Mouse (Mus musculus) kidney, adult 11 months (tissue): Measurements from ENCODE around the gene Pbld1.

Source experiments
- DNase-seq: peaks from one replicate; pipeline ENCODE4 v3.0.0; 2022

Gene Pbld1

DNA sequence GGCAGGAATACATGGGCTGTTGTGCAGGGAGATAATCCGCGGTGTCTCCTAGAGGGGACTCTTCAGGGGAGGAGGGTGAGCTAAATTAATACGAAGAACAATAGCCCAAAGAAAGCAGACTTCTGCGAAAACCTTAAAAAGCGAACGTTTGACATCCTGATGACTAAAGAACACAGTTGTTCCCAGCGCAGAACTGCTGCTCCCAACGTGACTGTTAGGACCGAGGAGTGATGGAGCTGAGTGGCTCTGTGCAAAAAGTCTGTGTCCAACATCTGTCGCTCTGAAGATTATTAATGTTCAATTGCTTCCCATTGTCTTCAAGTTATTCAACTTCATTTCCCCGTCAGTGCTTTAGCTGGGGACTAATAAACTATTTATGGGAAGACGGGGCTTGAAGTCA, 38.2 kb downstream of the Pbld1 start:
- DNase-seq: no peak

DNA sequence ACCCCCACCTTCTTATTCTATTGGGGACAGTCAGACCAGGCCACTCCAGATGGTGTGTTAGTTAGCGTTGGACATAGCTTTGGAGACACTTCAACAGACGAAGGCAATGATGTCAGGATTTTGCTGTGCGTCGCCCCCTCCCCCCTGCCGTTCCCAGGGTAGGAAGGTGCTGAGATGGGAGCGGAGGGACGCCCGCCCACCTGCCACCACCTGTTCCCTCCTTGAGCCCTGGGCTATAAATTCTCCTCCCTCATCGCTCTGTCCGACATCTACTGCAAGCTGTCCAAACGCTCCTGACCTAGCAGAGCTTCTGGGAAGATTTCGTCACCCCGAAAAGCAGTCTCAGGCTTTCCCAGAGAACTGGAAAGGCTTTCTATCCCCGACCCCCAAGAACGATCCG, 39.6 kb downstream of the Pbld1 start, which contains the start of gene Atoh7:
Atoh7 (plus strand) TSS at position 131 of the 400 bp plus-strand sequence.
- no peak for DNase-seq

DNA sequence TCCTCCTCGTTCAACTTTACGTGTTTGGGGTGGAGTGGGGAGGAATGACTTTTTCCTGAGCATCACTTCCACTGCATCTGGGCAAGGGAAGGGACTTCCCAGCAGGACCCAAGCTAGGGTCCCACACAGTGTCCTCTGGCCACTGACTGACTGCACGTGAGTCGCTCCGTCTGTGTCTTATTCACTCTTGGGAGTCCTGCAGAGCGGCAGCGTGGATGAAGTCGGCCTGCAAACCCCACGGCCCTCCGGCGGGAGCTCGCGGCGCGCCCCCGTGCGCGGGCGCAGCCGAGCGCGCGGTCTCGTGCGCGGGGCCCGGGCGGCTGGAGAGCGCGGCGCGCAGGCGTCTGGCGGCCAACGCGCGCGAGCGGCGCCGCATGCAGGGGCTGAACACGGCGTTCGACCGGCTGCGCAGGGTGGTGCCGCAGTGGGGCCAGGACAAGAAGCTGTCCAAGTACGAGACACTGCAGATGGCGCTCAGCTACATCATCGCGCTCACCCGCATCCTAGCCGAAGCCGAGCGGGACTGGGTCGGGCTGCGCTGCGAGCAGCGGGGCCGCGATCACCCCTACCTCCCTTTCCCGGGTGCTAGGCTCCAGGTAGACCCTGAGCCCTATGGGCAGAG, 40.1 kb downstream of the Pbld1 start:
- DNase-seq: no peak

DNA sequence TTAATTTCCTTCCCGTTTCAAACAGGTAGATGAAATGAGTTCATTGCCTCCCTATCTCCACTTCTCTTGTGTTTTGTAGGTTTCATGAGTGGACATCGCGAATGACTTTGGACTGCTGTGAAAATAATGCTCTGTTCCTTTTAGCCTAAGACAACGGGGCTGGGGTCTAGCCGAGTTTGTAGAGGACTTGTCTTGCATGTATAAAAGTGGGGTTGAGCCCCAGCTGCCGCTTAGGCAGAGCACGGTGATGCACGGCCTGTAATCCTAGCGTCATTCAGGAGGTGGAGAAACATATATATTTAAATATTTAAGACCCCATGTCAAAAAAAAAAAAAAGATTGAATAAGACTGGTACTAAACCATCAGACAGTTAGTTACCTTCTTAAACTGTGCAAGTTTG, 40.7 kb downstream of the Pbld1 start:
- no peak for DNase-seq

DNA sequence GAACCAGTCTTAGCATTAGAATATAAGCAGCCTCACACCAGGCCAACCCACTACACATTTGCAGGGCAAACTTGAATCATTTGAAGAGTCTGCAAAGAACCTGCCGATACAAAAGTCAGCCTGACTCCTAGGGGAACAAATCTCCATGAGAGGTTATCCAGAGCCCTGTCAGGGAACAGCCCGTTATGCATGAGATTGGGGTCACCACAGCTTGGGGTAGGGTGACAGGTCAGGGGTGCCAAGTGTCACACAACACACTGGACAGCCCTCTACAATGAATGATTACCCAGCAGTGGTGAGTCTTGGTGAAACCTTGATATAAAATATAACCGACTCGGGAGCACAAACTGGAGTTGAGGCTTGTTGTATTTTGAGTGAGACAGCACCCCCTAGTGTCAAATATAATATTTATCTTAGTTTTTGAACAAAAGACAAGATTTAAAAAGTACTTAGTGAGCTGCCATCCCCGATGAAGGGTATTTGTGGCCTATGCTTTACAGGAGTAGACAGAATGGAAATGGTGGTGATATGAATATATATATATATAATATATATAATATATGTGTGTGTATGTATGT, 53.2 kb downstream of the Pbld1 start:
- no peak for DNase-seq

DNA sequence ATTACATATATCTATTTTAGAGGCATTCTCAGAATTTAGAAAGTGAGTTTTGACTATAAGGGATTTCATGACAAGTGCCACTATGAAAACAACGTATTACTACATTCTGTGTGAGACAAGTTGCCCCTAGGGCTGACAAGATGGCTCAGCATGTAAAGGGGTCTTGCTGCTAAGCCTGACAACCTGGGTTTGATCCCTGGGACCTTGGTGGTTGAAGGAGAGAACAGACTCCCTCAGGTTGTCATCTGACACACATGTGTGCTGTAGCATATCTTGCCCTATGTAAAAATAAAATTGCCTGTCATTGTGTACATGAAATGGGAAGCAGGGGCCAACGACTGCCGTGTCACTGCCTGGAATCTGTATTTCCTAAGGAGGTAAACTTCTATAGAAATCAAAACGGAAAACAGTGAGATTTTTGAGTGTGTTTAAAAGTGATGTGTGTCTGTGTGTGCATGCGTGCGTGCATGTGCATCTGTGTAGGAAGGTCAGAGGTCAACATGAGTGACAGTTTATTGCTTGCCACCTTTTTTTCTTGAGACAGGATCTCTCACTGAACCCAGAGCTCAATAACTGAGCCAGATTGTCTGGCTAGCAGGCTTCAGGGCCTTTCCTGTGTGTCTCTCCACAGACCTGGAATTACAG, 53.9 kb downstream of the Pbld1 start:
- DNase-seq: no peak

DNA sequence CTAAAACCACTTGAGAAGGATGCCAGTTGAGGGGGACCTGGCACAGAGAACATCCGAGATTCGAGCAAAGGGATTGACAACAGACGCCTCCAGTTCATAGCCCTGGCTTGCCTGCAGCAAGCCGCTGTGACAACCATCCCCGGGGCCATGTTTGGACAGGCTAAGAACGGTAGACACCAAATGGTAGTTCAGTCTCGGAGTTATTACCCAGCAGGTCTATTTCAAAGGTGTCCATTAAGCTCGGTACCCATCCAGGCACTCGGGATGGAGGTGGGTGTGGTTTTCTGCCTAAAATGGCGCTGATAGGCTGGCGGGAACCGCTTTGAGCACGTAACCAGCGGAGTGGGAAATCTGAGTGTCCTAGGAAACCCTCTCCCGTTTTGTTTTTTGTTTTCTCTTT, 55.9 kb downstream of the Pbld1 start:
- DNase-seq: no peak

DNA sequence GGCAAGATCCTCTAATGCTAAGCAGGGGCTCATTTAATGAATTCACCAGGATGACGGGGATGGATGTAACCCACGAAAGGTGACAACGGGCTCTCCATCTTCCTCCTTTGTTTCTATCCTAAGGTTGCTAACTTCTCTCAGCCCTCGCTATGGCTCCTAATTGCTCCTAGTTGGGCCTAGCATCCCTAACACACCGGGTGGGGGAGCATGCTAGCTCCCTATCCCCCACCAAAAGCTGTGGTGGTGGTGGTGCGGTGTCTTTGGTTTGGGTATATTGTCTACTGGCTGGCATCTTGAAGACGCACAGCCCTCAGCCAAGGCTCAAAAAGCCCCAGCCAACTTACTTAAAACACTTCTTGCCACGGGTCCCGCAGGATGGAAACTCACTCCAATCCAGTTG, 56.4 kb downstream of the Pbld1 start:
- no peak for DNase-seq

DNA sequence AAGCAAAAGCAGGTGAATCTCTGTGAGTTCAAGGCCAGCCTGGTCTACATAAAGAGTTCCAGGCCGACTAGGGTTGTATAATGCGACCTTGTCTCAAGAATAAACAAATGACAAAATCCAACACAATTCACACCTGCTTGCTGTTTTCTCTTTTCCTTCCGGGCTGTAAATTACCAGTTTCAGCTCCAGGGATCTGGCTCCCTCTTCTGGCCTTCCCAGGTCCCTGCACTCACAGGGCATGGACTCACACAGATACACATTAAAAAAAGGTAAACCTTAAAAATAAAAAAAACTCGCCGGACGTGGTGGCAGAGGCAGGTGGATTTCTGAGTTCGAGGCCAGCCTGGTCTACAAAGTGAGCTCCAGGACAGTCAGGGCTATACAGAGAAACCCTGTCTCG, 57.6 kb downstream of the Pbld1 start:
- DNase-seq: no peak

DNA sequence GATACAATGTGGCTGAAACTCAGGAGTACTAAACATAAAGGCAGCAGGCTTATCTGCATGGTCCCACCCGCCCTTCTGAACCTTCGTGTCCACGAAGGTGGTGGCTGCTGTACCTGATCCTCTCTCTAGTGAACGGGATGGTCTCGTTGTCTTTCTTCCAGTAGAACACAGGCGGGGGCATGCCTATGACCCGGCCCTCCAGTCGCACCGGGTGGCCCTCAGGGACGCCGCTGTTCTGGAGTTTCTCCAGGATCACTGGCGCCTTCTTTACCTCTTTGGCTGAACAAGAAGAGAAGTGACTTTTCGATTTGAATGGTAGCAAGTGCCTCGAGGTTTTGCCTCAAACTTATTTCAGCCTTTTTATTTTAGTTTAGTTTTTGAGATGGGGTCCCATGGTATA, 60.0 kb downstream of the Pbld1 start:
- DNase-seq: no peak

DNA sequence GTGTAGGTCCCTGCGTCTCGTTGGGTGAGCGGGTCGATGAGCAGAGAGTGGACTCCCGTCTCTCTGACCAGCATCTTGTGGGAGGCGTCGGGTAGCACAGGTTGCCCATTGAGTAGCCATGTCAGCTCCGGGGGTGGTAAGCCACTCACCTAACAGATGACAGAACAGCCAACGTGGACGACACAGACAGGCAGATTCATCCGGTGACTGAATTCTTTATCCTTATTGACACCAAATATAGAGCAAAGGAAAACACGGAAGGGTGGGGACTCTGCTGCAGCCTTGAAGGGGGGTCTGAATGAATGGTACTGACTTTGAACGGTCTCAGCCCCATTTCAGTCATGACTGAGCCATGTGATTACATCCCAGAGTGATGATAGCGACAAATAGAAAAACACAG, 62.0 kb downstream of the Pbld1 start:
- DNase-seq: no peak

DNA sequence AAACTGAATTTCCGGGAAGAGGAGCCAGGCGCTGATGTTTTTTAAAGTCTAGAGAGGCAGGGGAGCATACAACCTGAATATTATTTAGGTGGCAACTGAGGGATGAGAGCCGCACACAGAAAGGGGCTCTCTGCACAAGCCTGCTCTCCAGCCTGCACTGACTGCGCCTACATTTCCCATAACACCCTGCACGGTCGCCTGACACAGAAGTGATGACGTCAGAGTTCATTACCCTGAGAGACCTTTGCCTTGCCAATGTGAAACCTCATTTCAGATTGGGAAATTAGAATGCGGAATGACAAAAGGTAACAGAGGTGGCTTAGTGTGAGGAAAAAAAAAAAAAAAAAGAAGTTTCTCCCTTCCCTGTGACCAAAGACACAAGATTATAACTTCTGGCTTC, 62.6 kb downstream of the Pbld1 start:
- peak; percentile 65 for DNase-seq

DNA sequence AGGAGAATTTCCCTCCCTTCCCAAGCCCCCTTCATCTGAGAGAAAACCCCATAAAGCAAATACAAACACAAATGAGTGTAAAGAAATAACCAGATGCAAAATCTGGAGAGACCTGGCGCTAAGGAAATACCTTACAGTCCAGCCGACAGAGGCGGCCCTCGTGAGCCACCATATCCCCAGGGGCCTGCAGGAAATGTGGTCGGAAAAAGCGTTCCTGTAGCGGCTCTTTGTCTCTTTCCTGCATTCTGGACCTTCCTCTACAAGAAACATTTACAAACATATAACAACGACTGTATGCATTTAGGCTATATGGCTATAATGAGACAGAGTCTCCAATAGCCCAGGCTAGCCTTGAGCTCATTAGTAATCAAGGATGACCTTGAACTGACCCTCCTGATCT, 63.2 kb downstream of the Pbld1 start:
- DNase-seq: no peak

DNA sequence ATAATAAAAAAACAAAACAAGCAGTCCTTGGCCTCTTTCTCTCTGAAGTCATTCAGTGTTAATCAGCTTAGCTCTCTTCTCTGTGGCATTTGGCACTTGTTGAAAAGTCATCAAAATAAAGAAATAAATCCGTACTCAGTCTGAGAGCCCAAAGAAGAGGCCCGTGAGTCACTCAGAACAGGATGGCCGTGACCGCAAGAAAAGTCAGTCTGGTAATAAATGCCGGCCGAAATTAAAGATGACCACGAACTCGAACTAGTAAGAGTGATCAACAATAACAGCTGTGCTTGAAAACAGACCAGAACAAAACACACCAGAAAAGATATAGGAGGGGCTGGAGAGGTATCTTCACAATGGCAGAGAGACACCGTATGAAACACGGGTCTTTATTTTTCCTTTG, 64.1 kb downstream of the Pbld1 start:
- no peak for DNase-seq

DNA sequence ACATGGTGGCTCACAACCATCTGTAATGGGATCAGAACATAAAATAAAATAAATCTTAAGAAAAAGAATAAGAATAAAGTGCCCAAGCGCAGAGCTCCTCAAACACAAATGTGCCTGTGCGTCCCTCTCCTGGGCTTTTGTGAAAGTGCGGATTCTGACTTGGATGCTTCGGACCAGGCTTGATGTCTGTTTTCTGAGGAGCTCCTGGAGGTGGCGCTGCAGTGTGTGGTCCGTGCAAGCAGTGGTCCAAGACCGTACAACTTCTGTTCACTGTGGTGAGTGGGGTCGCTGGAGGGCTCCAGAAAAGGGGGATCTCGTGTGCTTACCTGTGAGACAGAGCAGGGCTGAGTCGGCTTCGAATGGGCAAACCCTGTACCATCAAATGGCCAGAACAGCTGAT, 65.4 kb downstream of the Pbld1 start:
- no peak for DNase-seq

DNA sequence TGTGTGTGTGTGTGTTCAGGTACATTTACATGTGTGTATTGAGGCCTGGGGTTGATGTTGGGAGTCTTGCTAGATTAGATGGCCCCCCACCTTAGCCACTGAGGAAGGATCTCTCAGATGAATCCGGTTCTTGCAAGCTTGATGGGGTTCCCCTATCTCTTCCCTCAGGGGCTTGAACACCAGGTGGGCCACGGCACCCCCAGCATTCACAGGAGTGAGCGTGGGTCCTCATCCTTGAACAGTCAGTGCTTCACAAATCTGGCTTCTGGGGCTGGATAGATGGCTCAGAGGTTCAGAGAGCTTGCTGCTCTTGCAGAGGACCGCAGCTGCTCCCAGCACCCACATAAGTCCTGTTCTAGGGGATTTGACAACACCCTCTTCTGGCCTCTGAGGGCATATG, 66.2 kb downstream of the Pbld1 start:
- no peak for DNase-seq

DNA sequence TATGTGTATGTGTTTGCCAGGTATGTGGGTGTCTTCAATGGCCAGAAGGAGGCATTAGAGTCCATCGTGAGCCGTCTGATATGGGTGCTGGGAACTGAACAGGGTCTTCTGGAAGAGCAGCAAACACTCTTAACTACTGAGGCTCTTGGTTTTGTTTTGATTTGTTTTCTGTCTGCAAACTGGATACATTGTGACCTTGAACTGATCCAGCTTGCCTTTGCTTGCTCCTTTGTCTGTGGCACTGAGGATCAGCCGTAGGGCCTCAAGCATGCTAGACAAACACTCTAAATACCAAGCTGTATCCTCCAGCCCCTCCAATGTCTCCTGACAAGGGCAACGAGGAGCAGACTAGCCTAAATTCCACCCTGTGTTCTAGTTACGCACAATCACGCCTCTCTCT, 67.2 kb downstream of the Pbld1 start:
- DNase-seq: no peak
